Mouse (Mus musculus): ENCODE results near the gene S100a2. TPM values are rescaled to one million over a fixed set of nuclear protein-coding genes. Genes with fewer than 3 reads are reported as not detected.

Gene S100a2
- not detected in 2 replicates for polyA plus RNA-seq (2012)

GRCm38 (mm10) chr3:90589947-90590346 is at the start of gene S100a2:
TSS of gene S100a2 (plus strand) at chr3:90590247.

GRCm38 (mm10) chr3:90560008-90560628 is 29.9 kb upstream of the S100a2 start, which contains the start of gene S100a3:
TSS of gene S100a3 (plus strand) at chr3:90560578.

GRCm38 (mm10) chr3:90601486-90602110 is 11.6 kb downstream of the S100a2 start, which contains the start of gene Gm42674:
TSS of gene Gm42674 (plus strand) at chr3:90601904.

GRCm38 (mm10) chr3:90603623-90604022 is 13.6 kb downstream of the S100a2 start, which contains the start of gene S100a4:
TSS of gene S100a4 (plus strand) at chr3:90603771.

GRCm38 (mm10) chr3:90608223-90608622 is 18.2 kb downstream of the S100a2 start, which contains the start of gene S100a5:
TSS of gene S100a5 (plus strand) at chr3:90608523.

GRCm38 (mm10) chr3:90612728-90613291 is 22.8 kb downstream of the S100a2 start, which contains the start of gene S100a6:
TSS of gene S100a6 (plus strand) at chr3:90612882.

Other genes with a start within 250 kb of the S100a2 start
- gene Slc27a3, start 200.3 kb upstream of the S100a2 start, polyA plus RNA-seq (2012) = 3.5 TPM in 2 replicates
- 24.4 and 25.8 TPM in 2 replicates for gene Ints3, start 156.6 kb upstream of the S100a2 start, polyA plus RNA-seq (2012)
- 0.57 and 1.1 TPM in 2 replicates for gene Npr1, start 124.4 kb upstream of the S100a2 start, polyA plus RNA-seq (2012)
- gene Ilf2, start 114.1 kb upstream of the S100a2 start, polyA plus RNA-seq (2012) = 17.1 and 20.8 TPM in 2 replicates
- 4.0 and 5.0 TPM in 2 replicates for gene Snapin, start 99.2 kb upstream of the S100a2 start, polyA plus RNA-seq (2012)
- gene Chtop, start 80.7 kb upstream of the S100a2 start, polyA plus RNA-seq (2012) = 90.2 and 101 TPM in 2 replicates
- gene S100a1, start 75.9 kb upstream of the S100a2 start, polyA plus RNA-seq (2012) = 13.4 and 15.3 TPM in 2 replicates
- 13.6 and 14.3 TPM in 2 replicates for gene S100a13, start 75.8 kb upstream of the S100a2 start, polyA plus RNA-seq (2012)
- gene S100a14, start 63.4 kb upstream of the S100a2 start, polyA plus RNA-seq (2012) = 0.27 and 0.37 TPM in 2 replicates
- gene S100a16, start 53.0 kb upstream of the S100a2 start, polyA plus RNA-seq (2012) = not detected in 2 replicates
- gene S100a3, start 29.7 kb upstream of the S100a2 start, polyA plus RNA-seq (2012) = not detected in 2 replicates
- gene Gm42674, start 11.7 kb downstream of the S100a2 start, polyA plus RNA-seq (2012) = not detected in 2 replicates
- 2.6 and 3.5 TPM in 2 replicates for gene S100a4, start 13.5 kb downstream of the S100a2 start, polyA plus RNA-seq (2012)
- not detected in 2 replicates for gene S100a5, start 18.3 kb downstream of the S100a2 start, polyA plus RNA-seq (2012)
- gene S100a6, start 22.6 kb downstream of the S100a2 start, polyA plus RNA-seq (2012) = 3.3 and 8.6 TPM in 2 replicates
- 0.09 TPM in 1 of 2 replicates, not detected in the other for gene S100a7a, start 63.8 kb downstream of the S100a2 start, polyA plus RNA-seq (2012)
- gene S100a8, start 78.7 kb downstream of the S100a2 start, polyA plus RNA-seq (2012) = 105 and 115 TPM in 2 replicates
- 311 and 336 TPM in 2 replicates for gene S100a9, start 105.5 kb downstream of the S100a2 start, polyA plus RNA-seq (2012)
- gene Pglyrp4, start 136.7 kb downstream of the S100a2 start, polyA plus RNA-seq (2012) = not detected in 2 replicates
- not detected in 2 replicates for gene Gm5849, start 187.6 kb downstream of the S100a2 start, polyA plus RNA-seq (2012)

Measured in megakaryocyte-erythroid progenitor cell, adult 5 weeks (primary cell).